Mouse (Mus musculus) lung, postnatal 14 days (tissue): ENCODE results near the gene Gpc2.

Source experiments
- DNase-seq: peaks from one replicate; pipeline ENCODE4 v3.0.0; 2021

Gpc2 gene

GRCm38 (mm10) chr5:138279585-138280424 lies at the start of gene Gpc2, which contains the start of the genes Gm43720 and Stag3:
Gene Gpc2, minus strand, starts transcription at chr5:138280005.
Gene Gm43720, minus strand, starts transcription at chr5:138279958.
Gene Stag3, plus strand, starts transcription at chr5:138280240.
- peak; percentile 83 for DNase-seq

DNA sequence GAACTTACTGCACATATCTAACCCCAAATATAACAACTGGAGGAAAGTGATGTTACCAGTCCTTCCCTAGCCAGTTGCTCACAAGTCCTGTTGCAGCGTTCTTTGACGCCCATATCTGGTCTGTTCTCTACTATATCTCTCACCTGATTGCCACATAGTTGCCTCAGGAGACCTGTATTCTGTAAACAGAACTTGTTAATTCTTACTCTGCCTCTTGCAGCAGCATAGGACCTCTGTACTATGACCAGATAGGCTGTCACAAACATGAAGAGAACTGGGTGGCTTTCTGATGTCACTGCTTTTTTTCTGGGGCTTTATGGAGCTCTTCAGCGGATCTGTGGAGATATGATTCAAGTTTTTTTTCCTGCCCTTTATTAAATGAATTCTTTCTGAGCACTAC lies 33.0 kb upstream of the Gpc2 start:
- DNase-seq: no peak

- no peak for DNase-seq
These were observed 19.8 kb upstream of the Gpc2 start for GRCm38 (mm10) chr5:138299613-138300012.

- DNase-seq: no peak
These were observed 14.4 kb upstream of the Gpc2 start for GRCm38 (mm10) chr5:138294158-138294557.

DNA sequence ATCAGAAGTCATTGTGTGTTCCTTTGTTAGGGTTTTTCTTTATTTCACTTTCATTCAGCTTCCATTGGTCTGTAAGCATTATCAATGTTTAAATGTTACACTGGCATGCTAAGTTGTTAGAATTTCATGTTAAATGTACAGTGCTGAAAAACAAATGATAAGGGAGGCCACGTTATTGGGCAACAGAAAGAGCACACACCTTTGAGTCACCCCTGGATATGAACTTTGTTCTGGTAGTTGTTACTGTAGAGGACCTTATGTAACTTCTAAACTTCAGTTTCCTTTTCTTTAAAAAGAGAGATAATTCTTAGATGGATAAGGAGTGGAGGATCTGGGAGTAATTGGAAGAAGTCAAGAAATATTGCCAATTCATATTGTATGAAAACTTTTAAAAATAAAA lies 11.8 kb upstream of the Gpc2 start:
- no peak for DNase-seq

DNA sequence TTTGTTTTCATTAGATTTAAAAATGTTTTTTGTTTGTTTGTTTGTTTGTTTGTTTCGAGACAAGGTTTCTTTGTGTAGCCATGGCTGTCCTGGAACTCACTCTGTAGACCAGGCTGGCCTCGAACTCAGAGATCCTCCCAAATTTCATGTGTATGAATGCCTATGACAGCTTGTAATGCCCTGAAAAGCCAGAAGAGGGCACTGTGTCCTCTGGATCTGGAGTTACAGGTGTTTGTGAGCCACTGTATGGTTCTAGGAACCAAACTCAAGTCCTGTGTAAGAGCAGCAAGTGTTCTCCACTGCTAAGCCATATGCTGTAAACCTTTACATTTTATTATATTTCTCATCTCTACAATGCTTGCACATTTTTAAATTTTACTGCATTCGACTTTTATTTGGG lies 8.1 kb upstream of the Gpc2 start:
- no peak for DNase-seq

GRCm38 (mm10) chr5:138283540-138283939 lies 3.7 kb upstream of the Gpc2 start:
- no peak for DNase-seq

GRCm38 (mm10) chr5:138281798-138282197 lies 2.0 kb upstream of the Gpc2 start:
- no peak for DNase-seq

DNA sequence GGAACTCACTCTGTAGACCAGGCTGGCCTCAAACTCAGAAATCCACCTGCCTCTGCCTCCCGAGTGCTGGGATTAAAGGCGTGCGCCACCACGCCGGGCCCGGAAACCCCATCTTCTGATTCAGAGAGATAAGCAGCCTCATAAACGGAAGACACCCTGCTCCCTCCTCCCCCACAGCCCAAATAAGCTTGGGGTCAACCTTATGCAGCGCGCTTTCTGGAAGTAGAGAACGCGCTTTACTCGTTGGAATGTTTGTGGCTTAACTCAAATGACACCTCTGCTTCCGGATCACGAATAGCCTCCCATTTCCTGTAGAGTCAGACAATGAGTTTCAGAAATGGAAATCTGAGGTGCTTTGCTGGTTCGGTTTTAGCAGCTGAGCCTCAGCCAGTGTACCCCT lies 1.0 kb upstream of the Gpc2 start:
- no peak for DNase-seq

GRCm38 (mm10) chr5:138280425-138280768 lies 592 bp upstream of the Gpc2 start:
- DNase-seq: no peak

DNA sequence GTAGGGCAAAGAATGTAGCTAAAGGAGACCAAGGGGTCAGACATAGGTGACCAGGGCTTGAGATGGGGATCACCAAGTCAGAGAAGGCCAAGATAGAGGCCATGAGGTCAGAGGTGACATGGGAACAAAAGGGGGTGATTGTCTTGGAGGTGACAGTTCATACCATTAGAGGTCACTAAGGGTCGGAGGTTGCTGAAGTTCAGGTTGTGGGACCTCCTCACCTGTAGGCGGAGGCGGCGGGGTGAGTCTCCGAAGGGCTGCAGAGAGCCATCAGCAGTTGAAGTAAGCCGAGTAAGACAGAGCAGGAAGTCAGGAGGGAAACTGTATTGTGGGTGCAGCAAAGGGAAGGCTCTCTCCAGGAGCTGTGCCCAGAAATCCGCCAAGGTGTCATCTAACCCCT lies 1.8 kb downstream of the Gpc2 start:
- no peak for DNase-seq

DNA sequence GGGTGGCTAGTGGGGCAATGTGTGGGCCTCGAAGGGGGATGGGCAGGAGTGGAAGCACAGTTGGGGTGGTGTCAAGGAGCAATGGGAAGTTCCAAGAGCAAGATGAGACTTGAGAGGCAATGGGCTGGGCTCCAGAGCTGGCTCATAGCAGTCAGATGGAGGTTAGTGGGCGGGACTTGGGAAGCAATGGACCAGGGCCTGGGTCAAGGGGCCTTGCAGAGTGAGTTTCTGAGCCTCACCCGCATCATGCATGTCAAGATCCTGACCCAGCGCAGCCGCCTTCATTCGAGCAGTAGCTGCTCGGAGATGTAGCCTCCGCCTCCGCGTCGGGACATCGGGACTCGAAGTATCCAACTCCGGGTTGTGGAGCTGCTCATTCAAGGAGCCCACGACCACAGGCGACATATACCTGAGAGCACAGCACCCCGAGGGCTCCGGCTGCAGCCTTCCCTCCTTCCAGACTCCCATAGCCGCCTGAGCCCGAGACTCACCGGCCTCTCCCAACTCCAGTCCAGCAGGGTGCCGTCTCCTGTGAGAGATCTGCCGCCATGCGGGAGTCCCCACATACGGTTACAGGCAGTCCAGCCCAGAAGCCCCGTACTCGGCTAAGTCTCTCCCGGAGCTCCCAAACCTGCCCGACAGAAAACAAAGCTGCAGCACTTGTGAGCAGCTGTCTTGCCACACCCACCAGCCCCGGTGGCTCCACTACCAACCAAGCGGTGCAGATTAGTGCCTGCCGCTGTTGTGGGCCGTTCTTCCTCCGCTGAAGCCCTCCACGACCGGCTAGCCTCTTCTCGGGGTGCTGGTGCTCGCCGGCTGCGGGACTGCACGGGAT lies 4.4 kb downstream of the Gpc2 start:
- DNase-seq: no peak

DNA sequence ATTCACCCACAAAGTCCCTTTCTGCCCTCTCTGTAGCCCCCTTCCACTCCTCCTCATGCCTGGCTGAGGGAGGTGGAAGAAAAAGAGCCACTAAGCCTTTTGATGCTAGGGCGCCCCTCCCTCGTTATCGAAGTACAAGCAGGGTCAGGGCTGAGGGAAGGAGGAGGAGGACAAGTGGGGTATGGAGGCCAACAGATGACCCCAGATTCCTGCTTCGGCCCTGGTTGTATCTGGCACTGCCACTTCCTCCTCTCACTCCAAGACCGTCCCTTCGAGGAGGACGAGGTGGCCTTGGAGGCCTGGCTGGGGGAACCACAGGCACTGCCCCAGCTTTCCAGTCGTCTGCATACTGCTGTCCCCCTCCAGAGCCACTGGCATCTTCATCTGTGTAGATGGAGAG lies 5.6 kb downstream of the Gpc2 start:
- no peak for DNase-seq

DNA sequence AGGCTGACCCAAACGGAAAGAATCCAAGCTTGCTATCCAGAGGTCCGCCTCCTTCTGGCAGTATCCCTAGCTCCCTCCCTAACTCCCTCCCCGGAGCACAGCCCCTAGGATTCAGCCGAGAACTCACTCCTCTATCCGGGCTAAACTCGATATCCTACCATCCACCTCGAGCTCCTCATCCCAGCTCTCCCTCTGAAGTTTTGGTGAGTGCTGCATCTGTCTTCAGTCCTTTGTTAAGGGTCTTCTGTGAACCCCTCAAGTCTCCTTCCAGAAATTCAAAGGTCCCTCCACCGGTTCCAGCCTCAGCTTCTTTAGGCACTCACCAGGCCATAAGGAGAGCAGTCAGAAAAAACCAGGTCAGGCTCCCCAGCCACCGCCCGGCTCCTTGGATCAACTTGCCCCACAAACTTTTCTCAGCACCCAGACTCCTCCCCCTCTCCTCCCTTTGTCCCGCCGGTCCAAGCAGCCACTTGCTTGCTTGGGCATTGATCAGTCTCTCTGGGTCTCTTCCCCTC lies 7.3 kb downstream of the Gpc2 start, which contains the start of gene Gal3st4:
Gene Gal3st4 (minus strand): TSS at position 432 of the 515 bp plus-strand sequence.
- DNase-seq: no peak

GRCm38 (mm10) chr5:138271232-138271631 lies 8.6 kb downstream of the Gpc2 start:
- no peak for DNase-seq

DNA sequence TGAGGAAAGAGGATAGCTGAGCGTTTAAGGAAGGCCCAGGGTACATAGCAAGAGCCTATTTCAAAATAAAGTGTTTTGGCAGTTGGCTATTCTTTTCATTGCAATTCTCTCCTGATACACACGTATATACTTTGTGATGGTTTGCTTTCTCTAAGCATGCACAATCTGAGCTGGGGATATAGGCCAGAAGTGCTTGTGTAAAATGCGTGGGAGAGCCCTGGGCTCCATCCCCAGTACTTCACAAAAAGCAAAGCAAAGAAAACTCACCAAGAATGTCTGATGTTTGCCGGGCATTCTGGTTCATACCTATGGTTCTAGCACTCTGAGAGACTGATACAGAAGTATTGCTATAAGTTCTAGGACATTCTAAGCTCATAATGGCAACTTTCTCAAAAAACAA lies 10.8 kb downstream of the Gpc2 start:
- DNase-seq: no peak

DNA sequence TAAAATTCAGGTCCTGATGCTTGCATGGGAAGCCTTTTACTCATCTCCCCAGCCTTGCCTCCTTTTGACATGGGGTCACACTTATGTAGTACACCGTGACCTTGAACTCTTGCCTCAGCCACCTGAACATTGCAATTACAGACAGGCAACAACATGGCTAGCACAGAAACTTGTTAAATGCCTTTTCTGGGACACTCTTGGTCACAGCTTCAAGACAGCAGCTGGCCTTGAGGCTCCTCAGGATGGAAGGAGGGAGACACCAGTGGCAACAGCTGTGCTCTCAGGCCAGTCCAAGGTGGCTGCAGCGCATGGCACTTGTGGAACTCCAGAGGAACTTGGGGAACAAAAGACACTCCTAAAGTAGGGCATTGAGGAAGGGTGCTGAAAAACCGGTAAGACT lies 12.7 kb downstream of the Gpc2 start:
- DNase-seq: no peak

DNA sequence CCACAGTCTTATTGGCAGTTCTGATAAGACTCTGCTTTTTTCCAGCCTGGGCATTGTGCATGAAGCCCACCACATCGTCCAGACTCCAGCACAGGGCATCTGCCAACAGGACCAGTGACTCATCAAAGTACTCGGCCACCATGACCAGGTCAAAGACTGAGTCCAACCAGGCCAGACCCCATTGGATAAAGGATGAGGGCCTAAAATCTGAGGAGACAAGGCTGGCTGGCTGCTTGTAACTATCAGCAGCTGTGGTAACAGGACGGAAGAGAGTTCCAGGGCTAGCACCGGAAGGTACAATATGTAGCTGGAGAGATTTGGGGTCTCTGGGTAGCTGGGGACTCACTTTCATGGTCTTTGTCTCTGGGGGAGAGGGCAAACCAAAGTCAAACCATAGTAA lies 14.1 kb downstream of the Gpc2 start:
- DNase-seq: no peak

GRCm38 (mm10) chr5:138264207-138264578 lies 15.6 kb downstream of the Gpc2 start:
- DNase-seq: no peak

GRCm38 (mm10) chr5:138263260-138264206 lies 16.3 kb downstream of the Gpc2 start, which contains the start of gene BC037034:
Gene BC037034, minus strand, starts transcription at chr5:138264033.
- peak; percentile 93 for DNase-seq

GRCm38 (mm10) chr5:138262582-138263240 lies 17.1 kb downstream of the Gpc2 start:
- DNase-seq: no peak

- DNase-seq: no peak
These were observed 17.8 kb downstream of the Gpc2 start for GRCm38 (mm10) chr5:138262001-138262400.
